Mouse (Mus musculus): ENCODE data around the gene Hspg2. TPM values are rescaled to one million over a fixed set of nuclear protein-coding genes. Genes with fewer than 3 reads are reported as not detected.

Hspg2 gene
- polyA plus RNA-seq (2017; shearing (Covaris generic)) = 0.04 TPM

GRCm38 (mm10) chr4:137468260-137469080, at the start of gene Hspg2:
Gene Hspg2, plus strand, starts transcription at chr4:137468769.

GRCm38 (mm10) chr4:137430502-137430901, 38.1 kb upstream of the Hspg2 start, which contains the start of gene Cela3b:
Gene Cela3b, minus strand, starts transcription at chr4:137430540.

GRCm38 (mm10) chr4:137453234-137453767, 15.3 kb upstream of the Hspg2 start, which contains the start of gene 1700013G24Rik:
Gene 1700013G24Rik, plus strand, starts transcription at chr4:137453284.

GRCm38 (mm10) chr4:137574469-137574868, 105.9 kb downstream of the Hspg2 start, which contains the start of gene Ldlrad2:
Gene Ldlrad2, minus strand, starts transcription at chr4:137574569.

GRCm38 (mm10) chr4:137593601-137594495, 125.3 kb downstream of the Hspg2 start, which contains the start of gene Usp48:
Gene Usp48, plus strand, starts transcription at chr4:137593755.

Other genes starting within 250 kb of the Hspg2 start
- gene Wnt4, start 191.3 kb upstream of the Hspg2 start, polyA plus RNA-seq (2017; shearing (Covaris generic)) = 0.20 TPM
- gene Cdc42, start 111.0 kb upstream of the Hspg2 start, polyA plus RNA-seq (2017; shearing (Covaris generic)) = 972 TPM
- not detected for gene Cela3a, start 59.0 kb upstream of the Hspg2 start, polyA plus RNA-seq (2017; shearing (Covaris generic))
- not detected for gene Cela3b, start 38.2 kb upstream of the Hspg2 start, polyA plus RNA-seq (2017; shearing (Covaris generic))
- not detected for gene 1700013G24Rik, start 15.5 kb upstream of the Hspg2 start, polyA plus RNA-seq (2017; shearing (Covaris generic))
- not detected for gene Ldlrad2, start 105.8 kb downstream of the Hspg2 start, polyA plus RNA-seq (2017; shearing (Covaris generic))
- 61.1 TPM for gene Usp48, start 125.0 kb downstream of the Hspg2 start, polyA plus RNA-seq (2017; shearing (Covaris generic))
- 1.8 TPM for gene Rap1gap, start 196.0 kb downstream of the Hspg2 start, polyA plus RNA-seq (2017; shearing (Covaris generic))